Mouse (Mus musculus): Measurements from ENCODE around the gene Kctd17. TPM values are rescaled to one million over a fixed set of nuclear protein-coding genes. Genes with fewer than 3 reads are reported as not detected.
A peak's percentile ranks its signal among the peaks of the same experiment; 100 is the strongest.

Gene Kctd17
- polyA plus RNA-seq (2012; ENCODE audit: insufficient read depth, insufficient read length, low replicate concordance, missing spikeins), result not detected in 2 replicates

- WGBS, result 2% methylated on average over 47 of the region's 52 CpGs
- Histone ChIP-seq H3K4me3 (ENCODE audit: insufficient read depth, low read depth, low read length) (peak within 1 kb of the TSS; percentile 88), H3K27ac (ENCODE audit: insufficient read depth, low read depth, low read length) (peak within 1 kb of the TSS; percentile 48), H3K4me1 (ENCODE audit: control insufficient read depth, insufficient read depth, low read length) (peaks cover 27% of the 10 kb centered on the region)
- TF ChIP-seq CTCF (IDR thresholded peaks at IDR 0.05; ENCODE audit: insufficient read depth, low read depth, low read length), result no peak
- TF ChIP-seq POLR2A (IDR thresholded peaks at IDR 0.05; ENCODE audit: insufficient read depth, low read depth, low read length), result peak; percentile 53; the same call in 1 of the 2 replicates
Observed at GRCm38 (mm10) chr15:78428391-78429138, at the start of gene Kctd17. Gene Kctd17, plus strand, starts transcription at chr15:78428564.

- 70% methylated on average over 2 of the region's 2 CpGs for WGBS
- no peak overlapping the region for H3K27ac ChIP-seq (ENCODE audit: insufficient read depth, low read depth, low read length)
- no peak overlapping the region for H3K4me3 ChIP-seq (ENCODE audit: insufficient read depth, low read depth, low read length)
- H3K4me1 ChIP-seq (ENCODE audit: control insufficient read depth, insufficient read depth, low read length), result no peaks in the 10 kb centered on the region
- TF ChIP-seq POLR2A (IDR thresholded peaks at IDR 0.05; ENCODE audit: insufficient read depth, low read depth, low read length), result no peak
- TF ChIP-seq CTCF (IDR thresholded peaks at IDR 0.05; ENCODE audit: insufficient read depth, low read depth, low read length), result no peak
Observed at GRCm38 (mm10) chr15:78380208-78380607, 48.2 kb upstream of the Kctd17 start.

- TF ChIP-seq POLR2A (IDR thresholded peaks at IDR 0.05; ENCODE audit: insufficient read depth, low read depth, low read length) (no peak), CTCF (IDR thresholded peaks at IDR 0.05; ENCODE audit: insufficient read depth, low read depth, low read length) (no peak)
- WGBS, result 66% methylated on average over 4 of the region's 4 CpGs
- Histone ChIP-seq H3K4me1 (ENCODE audit: control insufficient read depth, insufficient read depth, low read length) (no peaks in the 10 kb centered on the region), H3K4me3 (ENCODE audit: insufficient read depth, low read depth, low read length) (no peak overlapping the region), H3K27ac (ENCODE audit: insufficient read depth, low read depth, low read length) (no peak overlapping the region)
Observed at GRCm38 (mm10) chr15:78380741-78381140, 47.6 kb upstream of the Kctd17 start.

- H3K4me1 ChIP-seq (ENCODE audit: control insufficient read depth, insufficient read depth, low read length), result no peaks in the 10 kb centered on the region
- TF ChIP-seq POLR2A (IDR thresholded peaks at IDR 0.05; ENCODE audit: insufficient read depth, low read depth, low read length), result no peak
- TF ChIP-seq CTCF (IDR thresholded peaks at IDR 0.05; ENCODE audit: insufficient read depth, low read depth, low read length), result no peak
- H3K4me3 ChIP-seq (ENCODE audit: insufficient read depth, low read depth, low read length), result no peak overlapping the region
- WGBS, result 94% methylated on average over 4 of the region's 4 CpGs
- H3K27ac ChIP-seq (ENCODE audit: insufficient read depth, low read depth, low read length), result no peak overlapping the region
Observed at GRCm38 (mm10) chr15:78382115-78382514, 46.2 kb upstream of the Kctd17 start.

- TF ChIP-seq POLR2A (IDR thresholded peaks at IDR 0.05; ENCODE audit: insufficient read depth, low read depth, low read length) (no peak), CTCF (IDR thresholded peaks at IDR 0.05; ENCODE audit: insufficient read depth, low read depth, low read length) (no peak)
- Histone ChIP-seq H3K4me3 (ENCODE audit: insufficient read depth, low read depth, low read length) (no peak overlapping the region), H3K27ac (ENCODE audit: insufficient read depth, low read depth, low read length) (peak overlapping the region; percentile 56), H3K4me1 (ENCODE audit: control insufficient read depth, insufficient read depth, low read length) (no peaks in the 10 kb centered on the region)
- WGBS, result 64% methylated on average over 11 of the region's 11 CpGs
Observed at GRCm38 (mm10) chr15:78383450-78384219, 44.7 kb upstream of the Kctd17 start.

- Histone ChIP-seq H3K4me1 (ENCODE audit: control insufficient read depth, insufficient read depth, low read length) (no peaks in the 10 kb centered on the region), H3K4me3 (ENCODE audit: insufficient read depth, low read depth, low read length) (no peak overlapping the region), H3K27ac (ENCODE audit: insufficient read depth, low read depth, low read length) (peak overlapping the region; percentile 56)
- TF ChIP-seq CTCF (IDR thresholded peaks at IDR 0.05; ENCODE audit: insufficient read depth, low read depth, low read length), result no peak
- TF ChIP-seq POLR2A (IDR thresholded peaks at IDR 0.05; ENCODE audit: insufficient read depth, low read depth, low read length), result no peak
- WGBS, result 57% methylated on average over 7 of the region's 7 CpGs
Observed at GRCm38 (mm10) chr15:78384220-78385116, 43.9 kb upstream of the Kctd17 start.

- Histone ChIP-seq H3K27ac (ENCODE audit: insufficient read depth, low read depth, low read length) (no peak overlapping the region), H3K4me3 (ENCODE audit: insufficient read depth, low read depth, low read length) (no peak overlapping the region), H3K4me1 (ENCODE audit: control insufficient read depth, insufficient read depth, low read length) (no peaks in the 10 kb centered on the region)
- TF ChIP-seq CTCF (IDR thresholded peaks at IDR 0.05; ENCODE audit: insufficient read depth, low read depth, low read length), result no peak
- TF ChIP-seq POLR2A (IDR thresholded peaks at IDR 0.05; ENCODE audit: insufficient read depth, low read depth, low read length), result no peak
- 95% methylated on average over 1 of the region's 1 CpGs for WGBS
Observed at GRCm38 (mm10) chr15:78385564-78385963, 42.8 kb upstream of the Kctd17 start.

GRCm38 (mm10) chr15:78390855-78391254, 37.5 kb upstream of the Kctd17 start:
- H3K4me1 ChIP-seq (ENCODE audit: control insufficient read depth, insufficient read depth, low read length), result no peaks in the 10 kb centered on the region
- no peak overlapping the region for H3K27ac ChIP-seq (ENCODE audit: insufficient read depth, low read depth, low read length)
- TF ChIP-seq POLR2A (IDR thresholded peaks at IDR 0.05; ENCODE audit: insufficient read depth, low read depth, low read length) (no peak), CTCF (IDR thresholded peaks at IDR 0.05; ENCODE audit: insufficient read depth, low read depth, low read length) (no peak)
- H3K4me3 ChIP-seq (ENCODE audit: insufficient read depth, low read depth, low read length), result no peak overlapping the region
- 85% methylated on average over 3 of the region's 3 CpGs for WGBS

Data from olfactory bulb, adult 2 months (tissue).